Mouse (Mus musculus): Measurements from ENCODE around the gene Rras. TPM values are rescaled to one million over a fixed set of nuclear protein-coding genes. Genes with fewer than 3 reads are reported as not detected.
A peak's percentile ranks its signal among the peaks of the same experiment; 100 is the strongest.

The Rras gene
- polyA plus RNA-seq, 1 experiment, result 38.3 TPM

DNA sequence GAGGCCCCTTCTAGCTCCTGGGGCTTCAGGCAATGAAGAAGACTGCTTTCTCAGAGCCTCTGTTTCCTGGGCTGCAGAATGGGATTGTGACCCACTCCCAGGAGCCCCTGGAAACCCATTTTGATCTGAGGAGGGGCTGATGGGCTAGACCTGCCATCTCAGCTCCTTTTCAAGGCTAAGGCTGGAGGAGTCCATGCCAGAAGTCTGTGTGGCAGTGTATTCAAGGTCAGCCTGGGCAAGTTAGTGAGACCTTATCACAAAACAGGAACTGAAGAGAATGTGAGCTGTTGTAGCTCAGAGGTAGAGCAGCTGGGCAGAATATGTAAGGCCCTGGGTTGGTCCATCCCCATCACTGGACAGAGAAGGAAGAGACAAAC, 39.2 kb downstream of the Rras start:
- Histone ChIP-seq H3K27ac (ENCODE audit: insufficient read depth, low read length) (no peak overlapping the region), H3K4me1 (ENCODE audit: control insufficient read depth, insufficient read depth, low read length) (no peaks in the 10 kb centered on the region; the same call in 1 of the 2 replicates), H3K4me3 (ENCODE audit: insufficient read depth, low read length) (no peak overlapping the region)
- TF ChIP-seq POLR2A (IDR thresholded peaks at IDR 0.05; ENCODE audit: extremely low read depth, insufficient read depth, low read length) (no peak), CTCF (IDR thresholded peaks at IDR 0.05; ENCODE audit: extremely low read depth, insufficient read depth, low read length) (no peak)

DNA sequence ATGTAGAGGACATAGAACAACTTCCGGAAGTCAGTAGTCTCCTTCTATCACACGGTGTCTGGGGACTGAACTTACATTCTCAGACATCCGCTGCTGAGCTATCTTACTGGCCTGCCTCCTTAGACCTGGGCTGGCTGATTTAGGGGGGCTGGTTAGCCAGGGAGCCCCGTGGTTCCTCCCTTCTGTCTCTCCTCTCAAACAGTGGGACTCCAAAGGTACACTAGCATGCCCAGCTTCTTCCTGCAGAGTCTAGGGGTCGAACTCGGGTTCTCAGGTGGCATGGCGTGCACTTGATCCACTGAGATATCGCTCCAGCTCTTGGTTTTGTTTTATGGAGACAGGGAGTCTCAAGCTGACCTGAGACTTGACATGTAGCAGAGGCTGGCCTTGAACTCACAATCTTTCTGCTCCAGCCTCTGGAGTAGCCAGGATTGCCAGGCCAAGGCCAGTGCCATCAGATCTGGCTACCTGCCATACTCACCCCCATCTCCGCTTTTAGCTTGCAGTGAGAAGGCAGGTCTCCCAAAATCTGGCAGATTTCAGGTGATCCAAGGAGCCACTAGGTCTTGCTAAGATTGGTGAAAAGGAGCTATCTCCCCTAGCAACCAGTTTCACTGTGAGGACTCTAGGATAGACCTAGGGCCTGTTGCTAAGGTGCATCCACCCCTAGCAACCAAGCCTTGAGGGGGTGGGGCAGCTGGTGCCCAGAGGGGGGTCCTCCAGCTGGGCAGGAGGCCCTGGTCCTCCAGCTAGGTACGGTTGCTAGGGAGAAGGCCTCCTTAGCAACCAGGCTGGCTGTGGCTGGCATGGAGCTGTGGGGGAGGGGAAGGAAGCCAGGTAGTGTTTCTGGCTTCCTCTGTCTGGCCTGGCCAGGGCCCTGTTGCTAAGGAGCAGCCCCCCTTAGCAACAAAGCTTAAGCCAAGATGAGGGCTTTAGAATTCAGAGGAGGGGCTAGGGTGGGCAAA, 41.1 kb downstream of the Rras start:
- Histone ChIP-seq H3K4me3 (ENCODE audit: insufficient read depth, low read length) (no peak overlapping the region), H3K4me1 (ENCODE audit: control insufficient read depth, insufficient read depth, low read length) (no peaks in the 10 kb centered on the region; the same call in 1 of the 2 replicates), H3K27ac (ENCODE audit: insufficient read depth, low read length) (0 out of 2 replicates have a peak overlapping the region, but pooled peaks have one; percentile 26)
- TF ChIP-seq POLR2A (IDR thresholded peaks at IDR 0.05; ENCODE audit: extremely low read depth, insufficient read depth, low read length), result no peak
- TF ChIP-seq CTCF (IDR thresholded peaks at IDR 0.05; ENCODE audit: extremely low read depth, insufficient read depth, low read length), result no peak

DNA sequence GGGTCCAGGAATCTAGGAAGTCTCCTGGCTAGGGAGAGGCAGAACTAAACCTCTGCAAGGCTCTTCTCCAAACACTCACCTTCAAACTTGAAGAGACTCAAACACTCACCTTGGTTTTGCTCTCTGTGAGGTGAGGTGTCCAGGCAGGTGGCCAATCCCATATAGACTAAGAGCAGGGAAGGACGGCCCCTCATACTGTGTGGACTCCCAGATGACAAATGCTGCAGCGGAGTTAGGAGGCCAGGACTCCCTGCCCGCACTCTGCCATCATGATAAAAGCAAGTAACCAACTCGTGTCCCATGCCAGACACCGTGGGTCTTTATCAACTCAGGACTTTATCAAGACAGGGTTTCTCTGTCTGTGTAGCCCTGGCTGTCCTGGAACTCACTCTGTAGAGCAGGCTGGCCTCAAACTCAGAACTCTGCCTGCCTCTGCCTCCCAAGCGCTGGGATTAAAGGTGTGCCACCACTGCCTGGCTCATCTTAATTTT, 42.9 kb downstream of the Rras start:
- Histone ChIP-seq H3K4me3 (ENCODE audit: insufficient read depth, low read length) (no peak overlapping the region), H3K4me1 (ENCODE audit: control insufficient read depth, insufficient read depth, low read length) (no peaks in the 10 kb centered on the region; the same call in 1 of the 2 replicates), H3K27ac (ENCODE audit: insufficient read depth, low read length) (no peak overlapping the region)
- TF ChIP-seq POLR2A (IDR thresholded peaks at IDR 0.05; ENCODE audit: extremely low read depth, insufficient read depth, low read length) (no peak), CTCF (IDR thresholded peaks at IDR 0.05; ENCODE audit: extremely low read depth, insufficient read depth, low read length) (no peak)

DNA sequence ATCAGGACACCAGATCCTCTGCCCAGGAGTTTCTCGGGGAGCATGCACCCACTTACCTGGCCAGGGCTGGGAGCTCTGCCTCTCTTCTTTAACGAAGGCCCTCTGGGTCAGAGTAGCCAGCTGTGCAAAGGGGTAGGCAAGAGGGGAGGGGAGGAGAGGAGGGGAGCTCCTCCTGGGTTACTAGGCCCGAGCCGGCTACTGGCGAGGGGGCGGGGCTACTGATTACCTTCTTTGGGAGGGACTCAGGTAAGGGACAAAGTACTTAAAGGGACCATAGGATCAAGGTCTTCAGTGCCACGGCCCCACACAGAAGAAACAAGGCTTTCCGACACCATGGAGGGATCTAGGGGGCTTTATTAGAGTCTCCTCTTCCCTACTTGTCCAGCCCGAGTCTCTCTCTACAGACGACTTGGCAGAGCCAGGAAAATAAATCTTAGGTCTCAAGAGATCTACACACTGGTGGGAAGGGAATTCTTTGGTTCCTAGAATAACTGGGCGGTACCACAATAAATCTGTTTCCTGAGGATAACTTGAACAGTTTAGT, 43.8 kb downstream of the Rras start:
- no peak overlapping the region for H3K27ac ChIP-seq (ENCODE audit: insufficient read depth, low read length)

DNA sequence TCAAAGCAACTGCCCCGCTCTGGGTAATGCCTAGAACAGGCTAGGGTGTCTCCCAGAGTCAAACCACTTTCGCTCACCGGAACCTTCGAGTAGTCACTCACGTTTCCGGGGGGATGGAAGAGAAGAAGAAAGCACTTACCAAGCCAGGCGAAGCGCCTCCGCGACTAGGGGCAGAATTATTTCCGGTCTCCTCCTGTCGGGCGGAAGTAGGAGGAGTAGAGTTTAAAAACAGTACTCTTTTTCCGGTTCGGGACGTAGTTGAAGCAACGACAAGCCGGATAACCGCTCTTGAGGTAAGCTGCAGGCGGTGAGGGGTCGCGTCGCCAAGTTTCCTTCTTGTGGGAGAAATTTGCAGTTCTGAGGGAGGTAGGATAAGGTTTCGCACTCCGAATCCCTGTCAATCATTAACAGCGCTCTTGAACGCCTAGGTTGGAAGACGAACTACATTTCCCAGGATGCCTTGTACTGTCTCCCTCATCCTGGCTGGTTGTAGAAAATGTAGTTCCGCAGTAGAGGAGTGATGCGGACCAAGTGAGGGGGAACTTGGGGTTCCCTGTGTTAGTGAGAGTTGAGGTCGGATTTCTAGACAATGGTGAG, 44.6 kb downstream of the Rras start, which contains the start of the genes Nosip and Prrg2:
Nosip (plus strand) TSS at position 191 of the 597 bp plus-strand sequence.
Prrg2 (minus strand) TSS at position 439 of the 597 bp plus-strand sequence.
- TF ChIP-seq CTCF (IDR thresholded peaks at IDR 0.05; ENCODE audit: extremely low read depth, insufficient read depth, low read length) (no peak), POLR2A (IDR thresholded peaks at IDR 0.05; ENCODE audit: extremely low read depth, insufficient read depth, low read length) (peak; percentile 63)
- H3K4me3 ChIP-seq (ENCODE audit: insufficient read depth, low read length), result peak within 1 kb of the TSS; percentile 73
- H3K27ac ChIP-seq (ENCODE audit: insufficient read depth, low read length), result peak within 1 kb of the TSS; percentile 88
- no peaks in the 10 kb centered on the region; the same call in 1 of the 2 replicates for H3K4me1 ChIP-seq (ENCODE audit: control insufficient read depth, insufficient read depth, low read length)

More for the DNA sequence above, 43.8 kb downstream of the Rras start:
- H3K4me1 ChIP-seq (ENCODE audit: control insufficient read depth, insufficient read depth, low read length), result no peaks in the 10 kb centered on the region; the same call in 1 of the 2 replicates
- no peak overlapping the region; the same call in 1 of the 2 replicates for H3K4me3 ChIP-seq (ENCODE audit: insufficient read depth, low read length)
- TF ChIP-seq POLR2A (IDR thresholded peaks at IDR 0.05; ENCODE audit: extremely low read depth, insufficient read depth, low read length) (no peak), CTCF (IDR thresholded peaks at IDR 0.05; ENCODE audit: extremely low read depth, insufficient read depth, low read length) (no peak)

DNA sequence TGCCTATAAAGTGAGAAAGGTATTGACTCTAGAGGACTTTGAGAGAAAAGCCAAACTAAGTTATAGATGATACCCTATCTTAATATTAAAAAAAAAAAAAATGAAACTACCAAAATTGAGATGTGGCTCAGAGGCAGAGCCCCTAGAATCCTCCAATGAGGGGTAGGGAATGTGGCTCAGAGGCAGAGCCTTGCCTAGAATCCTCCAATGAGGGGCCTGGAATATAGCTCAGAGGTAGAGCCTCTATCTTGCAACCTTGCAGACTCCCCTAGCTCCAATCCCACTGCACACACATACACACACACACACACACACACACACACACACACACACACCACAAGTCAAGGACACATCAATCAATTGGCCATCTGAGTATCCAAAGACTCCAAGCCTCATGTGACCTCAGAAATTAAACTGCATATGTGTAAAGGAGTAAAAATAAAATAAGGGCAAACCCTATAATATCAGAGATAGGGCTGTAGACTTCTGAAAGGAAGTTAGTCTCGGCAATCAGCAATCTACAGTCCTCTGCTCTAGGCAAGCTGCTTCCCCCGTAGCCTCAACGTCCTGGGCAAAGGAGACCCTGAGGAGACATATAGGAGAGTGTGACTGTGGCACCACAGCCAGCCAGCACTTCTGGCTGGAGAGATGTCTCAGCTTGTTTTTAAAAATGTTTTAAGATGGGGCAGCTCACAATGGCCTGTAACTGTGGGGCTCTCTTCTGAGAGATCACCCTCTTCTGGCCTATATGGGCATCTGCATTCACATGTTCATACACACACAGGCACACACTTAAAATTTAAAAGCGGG, 49.6 kb downstream of the Rras start:
- no peak overlapping the region for H3K4me3 ChIP-seq (ENCODE audit: insufficient read depth, low read length)
- TF ChIP-seq POLR2A (IDR thresholded peaks at IDR 0.05; ENCODE audit: extremely low read depth, insufficient read depth, low read length) (no peak), CTCF (IDR thresholded peaks at IDR 0.05; ENCODE audit: extremely low read depth, insufficient read depth, low read length) (no peak)
- no peaks in the 10 kb centered on the region for H3K4me1 ChIP-seq (ENCODE audit: control insufficient read depth, insufficient read depth, low read length)
- no peak overlapping the region for H3K27ac ChIP-seq (ENCODE audit: insufficient read depth, low read length)

DNA sequence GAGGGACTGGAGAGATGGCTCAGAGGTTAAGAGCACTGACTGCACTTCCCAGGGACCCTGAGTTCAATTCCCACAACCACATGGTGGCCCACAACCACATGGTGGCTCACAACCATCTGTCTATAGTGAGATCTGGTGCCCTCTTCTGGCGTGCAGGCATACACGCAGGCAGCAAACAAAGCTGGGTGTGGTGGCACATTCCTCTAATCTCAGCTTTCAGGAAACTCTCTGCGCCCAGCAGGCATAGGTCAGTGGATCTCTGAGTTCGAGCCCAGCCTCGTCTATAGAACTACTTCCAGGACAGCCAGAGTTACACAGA, 50.2 kb downstream of the Rras start:
- no peaks in the 10 kb centered on the region for H3K4me1 ChIP-seq (ENCODE audit: control insufficient read depth, insufficient read depth, low read length)
- no peak overlapping the region for H3K27ac ChIP-seq (ENCODE audit: insufficient read depth, low read length)
- TF ChIP-seq POLR2A (IDR thresholded peaks at IDR 0.05; ENCODE audit: extremely low read depth, insufficient read depth, low read length) (no peak), CTCF (IDR thresholded peaks at IDR 0.05; ENCODE audit: extremely low read depth, insufficient read depth, low read length) (peak; percentile 72)
- H3K4me3 ChIP-seq (ENCODE audit: insufficient read depth, low read length), result no peak overlapping the region

DNA sequence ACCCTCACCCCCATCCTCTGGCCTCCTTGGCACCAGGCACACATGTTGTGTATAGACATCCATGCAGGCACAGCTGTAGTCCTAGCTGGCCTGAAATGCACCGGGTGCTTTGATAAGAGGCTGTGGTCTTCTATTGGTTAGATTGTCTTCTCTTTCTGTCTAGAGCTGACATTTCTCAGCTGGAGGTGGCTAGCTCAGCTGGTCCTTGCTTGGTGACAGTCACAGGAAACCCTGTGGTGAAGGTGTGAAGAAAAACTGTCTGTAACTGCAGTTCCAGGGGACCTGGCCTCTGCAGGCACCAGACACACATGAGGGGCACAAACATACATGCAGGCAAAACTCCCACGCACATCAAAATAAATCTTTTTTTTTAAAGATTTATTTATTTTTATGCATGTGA, 51.9 kb downstream of the Rras start:
- TF ChIP-seq POLR2A (IDR thresholded peaks at IDR 0.05; ENCODE audit: extremely low read depth, insufficient read depth, low read length) (no peak), CTCF (IDR thresholded peaks at IDR 0.05; ENCODE audit: extremely low read depth, insufficient read depth, low read length) (no peak)
- no peaks in the 10 kb centered on the region for H3K4me1 ChIP-seq (ENCODE audit: control insufficient read depth, insufficient read depth, low read length)
- no peak overlapping the region for H3K4me3 ChIP-seq (ENCODE audit: insufficient read depth, low read length)
- no peak overlapping the region for H3K27ac ChIP-seq (ENCODE audit: insufficient read depth, low read length)

Other genes with a start within 250 kb of the Rras start
- gene Nup62, start 201.9 kb upstream of the Rras start, polyA plus RNA-seq (2012; rRNA removed), result 28.8 and 29.6 TPM in 2 replicates
- gene Il4i1, start 201.6 kb upstream of the Rras start, polyA plus RNA-seq (2012; rRNA removed), result 1.9 and 2.3 TPM in 2 replicates
- gene Atf5, start 201.3 kb upstream of the Rras start, polyA plus RNA-seq (2012; rRNA removed), result 15.9 and 17.5 TPM in 2 replicates
- 97.5 and 101 TPM in 2 replicates for gene Akt1s1, start 169.0 kb upstream of the Rras start, polyA plus RNA-seq (2012; rRNA removed)
- gene Tbc1d17, start 168.9 kb upstream of the Rras start, polyA plus RNA-seq (2012; rRNA removed), result 95.0 and 99.8 TPM in 2 replicates
- 35.6 and 40.8 TPM in 2 replicates for gene Pnkp, start 160.8 kb upstream of the Rras start, polyA plus RNA-seq (2012; rRNA removed)
- 359 and 377 TPM in 2 replicates for gene Ptov1, start 148.2 kb upstream of the Rras start, polyA plus RNA-seq (2012; rRNA removed)
- gene Med25, start 125.2 kb upstream of the Rras start, polyA plus RNA-seq (2012; rRNA removed), result 121 and 129 TPM in 2 replicates
- gene Fuz, start 121.9 kb upstream of the Rras start, polyA plus RNA-seq (2012; rRNA removed), result 28.6 and 30.7 TPM in 2 replicates
- 241 and 247 TPM in 2 replicates for gene Ap2a1, start 88.5 kb upstream of the Rras start, polyA plus RNA-seq (2012; rRNA removed)
- gene Tsks, start 74.8 kb upstream of the Rras start, polyA plus RNA-seq (2012; rRNA removed), result 1.5 and 2.0 TPM in 2 replicates
- gene Cpt1c, start 43.1 kb upstream of the Rras start, polyA plus RNA-seq (2012; rRNA removed), result 154 and 164 TPM in 2 replicates
- gene Prmt1, start 31.4 kb upstream of the Rras start, polyA plus RNA-seq (2012; rRNA removed), result 162 and 169 TPM in 2 replicates
- gene Irf3, start 20.3 kb upstream of the Rras start, polyA plus RNA-seq (2012; rRNA removed), result 82.4 and 87.4 TPM in 2 replicates
- 6.0 and 6.2 TPM in 2 replicates for gene Bcl2l12, start 19.2 kb upstream of the Rras start, polyA plus RNA-seq (2012; rRNA removed)
- gene Scaf1, start 1.6 kb upstream of the Rras start, polyA plus RNA-seq (2012; rRNA removed), result 126 and 128 TPM in 2 replicates
- 14.6 and 15.5 TPM in 2 replicates for gene Prr12, start 34.9 kb downstream of the Rras start, polyA plus RNA-seq (2012; rRNA removed)
- 89.5 and 92.3 TPM in 2 replicates for gene Nosip, start 44.5 kb downstream of the Rras start, polyA plus RNA-seq (2012; rRNA removed)
- gene Prrg2, start 44.7 kb downstream of the Rras start, polyA plus RNA-seq (2012; rRNA removed), result 21.4 and 23.2 TPM in 2 replicates
- gene Rcn3, start 74.3 kb downstream of the Rras start, polyA plus RNA-seq (2012; rRNA removed), result 12.8 and 13.1 TPM in 2 replicates
- 30.7 and 37.0 TPM in 2 replicates for gene Fcgrt, start 85.9 kb downstream of the Rras start, polyA plus RNA-seq (2012; rRNA removed)
- 361 and 402 TPM in 2 replicates for gene Rps11, start 106.5 kb downstream of the Rras start, polyA plus RNA-seq (2012; rRNA removed)
- 1,470 and 1,570 TPM in 2 replicates for gene Rpl13a, start 110.8 kb downstream of the Rras start, polyA plus RNA-seq (2012; rRNA removed)
- 0.08 and 0.32 TPM in 2 replicates for gene Gm45713, start 118.3 kb downstream of the Rras start, polyA plus RNA-seq (2012; rRNA removed)
- gene Flt3l, start 118.5 kb downstream of the Rras start, polyA plus RNA-seq (2012; rRNA removed), result 18.4 and 20.8 TPM in 2 replicates
- 59.4 and 60.2 TPM in 2 replicates for gene Pih1d1, start 136.3 kb downstream of the Rras start, polyA plus RNA-seq (2012; rRNA removed)
- 8.1 and 10.3 TPM in 2 replicates for gene Aldh16a1, start 136.6 kb downstream of the Rras start, polyA plus RNA-seq (2012; rRNA removed)
- 1,033 and 1,121 TPM in 2 replicates for gene Slc17a7, start 146.0 kb downstream of the Rras start, polyA plus RNA-seq (2012; rRNA removed)
- gene Gfy, start 161.6 kb downstream of the Rras start, polyA plus RNA-seq (2012; rRNA removed), result 0.38 and 0.62 TPM in 2 replicates
- gene Pth2, start 163.0 kb downstream of the Rras start, polyA plus RNA-seq (2012; rRNA removed), result not detected in 2 replicates
- gene Ccdc155, start 186.9 kb downstream of the Rras start, polyA plus RNA-seq (2012; rRNA removed), result 4.7 and 5.0 TPM in 2 replicates
- 41.4 and 47.2 TPM in 2 replicates for gene Dkkl1, start 194.2 kb downstream of the Rras start, polyA plus RNA-seq (2012; rRNA removed)
- 5.0 and 6.4 TPM in 2 replicates for gene Tead2, start 197.8 kb downstream of the Rras start, polyA plus RNA-seq (2012; rRNA removed)
- gene Cd37, start 221.2 kb downstream of the Rras start, polyA plus RNA-seq (2012; rRNA removed), result 10.6 and 11.9 TPM in 2 replicates
- 2.1 TPM in 2 replicates for gene Slc6a16, start 223.1 kb downstream of the Rras start, polyA plus RNA-seq (2012; rRNA removed)

All from cortical plate, adult 2 months (tissue).